Mouse (Mus musculus) testis, adult 2 months (tissue): ENCODE measurements around the gene Gm525.

Experiments used
- CTCF ChIP-seq: fragments of 200-500 bp; IDR thresholded peaks from 2 replicates; pipeline ENCODE4 v1.5.1; 2012; ENCODE audit warnings: low read depth, mild to moderate bottlenecking, inconsistent platforms, low read length, moderate library complexity; ENCODE audit not compliant: control insufficient read depth, insufficient read depth, insufficient replicate concordance
- POLR2A ChIP-seq: fragments of 200-500 bp; IDR thresholded peaks from 2 replicates; pipeline ENCODE4 v1.6.1; 2012; ENCODE audit warnings: low read depth, mild to moderate bottlenecking, inconsistent platforms, low read length, moderate library complexity; ENCODE audit not compliant: control insufficient read depth

GRCm38 (mm10) chr11:89034592-89034991 lies 39.0 kb upstream of the Gm525 start:
- TF ChIP-seq CTCF (no peak), POLR2A (no peak)
